Comparison of ENCODE assay signal across 8 mouse cellular contexts in the genomic region with DNA sequence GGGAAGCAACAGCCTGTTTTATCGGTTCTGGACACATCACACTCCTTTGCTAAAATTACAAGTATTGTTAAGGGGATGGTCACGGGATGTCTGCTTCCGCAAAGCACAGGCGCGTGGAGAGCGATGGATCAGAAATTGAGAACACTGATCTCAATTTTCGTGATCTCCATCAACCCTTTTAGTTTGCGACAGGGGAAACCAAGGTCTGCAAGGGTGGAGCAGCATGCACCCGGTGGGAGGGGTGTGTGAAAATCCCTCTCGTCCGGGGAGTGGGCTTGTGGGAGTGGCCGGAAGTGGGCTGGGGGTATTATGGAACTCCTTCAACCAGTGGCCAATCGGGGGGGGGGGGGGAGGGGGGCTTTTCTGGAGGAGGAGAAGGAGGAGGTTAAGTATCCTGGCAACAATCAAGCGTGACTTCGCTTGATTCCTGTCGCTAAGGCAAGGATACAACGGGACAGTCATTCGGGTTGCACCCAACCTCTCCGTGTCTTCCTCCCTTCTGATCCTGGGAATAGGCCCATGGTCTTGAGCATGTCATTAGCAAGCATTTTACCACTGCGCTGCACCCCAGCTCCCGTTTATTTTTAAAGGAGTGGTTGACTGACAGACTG. TPM values are rescaled to one million over a fixed set of nuclear protein-coding genes. Genes with fewer than 3 reads are reported as not detected.
DNase-seq lines count a peak whose midpoint lies in the region; ATAC-seq lines count a peak whose summit lies in the region.

No protein-coding gene starts in this region.

- ATAC-seq in megakaryocyte, adult 5-6 weeks (ENCODE audit: poor library complexity, severe bottlenecking) = peak; percentile 25; the same call in 1 of the 2 replicates
- ATAC-seq in erythroid progenitor cell, adult 5-6 weeks (replicated peaks; ENCODE audit: low FRiP score, poor library complexity, severe bottlenecking) = no peak

- no peaks in the 10 kb centered on the region for H3K27me3 ChIP-seq in splenic B cell, adult 2 months (ENCODE audit: control insufficient read depth, insufficient read depth, low read length, poor library complexity, severe bottlenecking)

- H3K36me3 ChIP-seq in splenic B cell, adult 2 months (ENCODE audit: control insufficient read depth, insufficient read depth, low read length, poor library complexity, severe bottlenecking) = no peaks in the 10 kb centered on the region

- DNase-seq in thymus, postnatal 0 days (ENCODE audit: low spot score) = peak; percentile 18
- DNase-seq in thymus, adult 18-20 months = no peak
- peak; percentile 29 for DNase-seq in cerebellum, adult 9-10 months
- peak; percentile 31 to 38 for DNase-seq in frontal cortex, postnatal 10 days (ENCODE audit: low spot score in 2 of 2)
- peak; percentile 44 to 61 for DNase-seq in layer of hippocampus, postnatal 10 days (ENCODE audit: low spot score in 2 of 2)
- peak; percentile 58 for DNase-seq in splenic B cell, adult 2 months (ENCODE audit: low read depth, low spot score)

RNA-seq across cellular contexts. Expression of a gene that starts 0.7 kb away (rescaled TPM):
- 19.5 and 20.2 TPM in 2 replicates for polyA plus RNA-seq in thymus, postnatal 0 days (2015; fragmentation: Nextera tagmentation; extraction: Ambion mirVana)
- total RNA-seq in layer of hippocampus, postnatal 10 days (2021) = 100 to 1,000 TPM; 123 to 133 TPM
- 126 and 133 TPM in 2 replicates for total RNA-seq in megakaryocyte, adult 5-6 weeks (2015)
- total RNA-seq in megakaryocyte, adult 5-6 weeks (2017) = 114 and 125 TPM in 2 replicates
- total RNA-seq in erythroid progenitor cell, adult 5-6 weeks (2015; ENCODE audit: low replicate concordance) = 9.7 and 21.4 TPM in 2 replicates
- total RNA-seq in erythroid progenitor cell, adult 5-6 weeks (2017; ENCODE audit: low replicate concordance) = 12.0 and 13.5 TPM in 2 replicates

RNA-seq across cellular contexts. Expression of a gene that starts 54.3 kb away (rescaled TPM):
- polyA plus RNA-seq in thymus, postnatal 0 days (2015; fragmentation: Nextera tagmentation; extraction: Ambion mirVana) = 674 and 686 TPM in 2 replicates
- 100 to 1,000 TPM; 184 to 186 TPM for total RNA-seq in layer of hippocampus, postnatal 10 days (2021)
- total RNA-seq in megakaryocyte, adult 5-6 weeks (2015) = 179 and 190 TPM in 2 replicates
- total RNA-seq in megakaryocyte, adult 5-6 weeks (2017) = 242 and 272 TPM in 2 replicates
- 276 and 309 TPM in 2 replicates for total RNA-seq in erythroid progenitor cell, adult 5-6 weeks (2015; ENCODE audit: low replicate concordance)
- 350 and 420 TPM in 2 replicates for total RNA-seq in erythroid progenitor cell, adult 5-6 weeks (2017; ENCODE audit: low replicate concordance)

RNA-seq across cellular contexts. Expression of a gene that starts 54.7 kb away (rescaled TPM):
- 1,688 and 1,855 TPM in 2 replicates for polyA plus RNA-seq in thymus, postnatal 0 days (2015; fragmentation: Nextera tagmentation; extraction: Ambion mirVana)
- 100 to 1,000 TPM; 703 to 723 TPM for total RNA-seq in layer of hippocampus, postnatal 10 days (2021)
- 1,149 and 1,154 TPM in 2 replicates for total RNA-seq in megakaryocyte, adult 5-6 weeks (2015)
- 1,039 and 1,264 TPM in 2 replicates for total RNA-seq in megakaryocyte, adult 5-6 weeks (2017)
- 1,450 and 1,811 TPM in 2 replicates for total RNA-seq in erythroid progenitor cell, adult 5-6 weeks (2015; ENCODE audit: low replicate concordance)
- 1,487 and 2,530 TPM in 2 replicates for total RNA-seq in erythroid progenitor cell, adult 5-6 weeks (2017; ENCODE audit: low replicate concordance)

Comparison
In these comparisons a context has a peak if more than half of its experiments do, and no peak if none do; other contexts are left out.
1. DNase-seq: peak in thymus, postnatal 0 days (single experiment), cerebellum, adult 9-10 months (single experiment), frontal cortex, postnatal 10 days (2 of 2), layer of hippocampus, postnatal 10 days (2 of 2) and splenic B cell, adult 2 months (single experiment); none in thymus, adult 18-20 months (0 of 2).
2. RNA of a gene that starts 0.7 kb away (total RNA-seq): 123 to 133 TPM in layer of hippocampus, postnatal 10 days and 114 to 133 TPM in megakaryocyte, adult 5-6 weeks; 9.7 to 21.4 TPM in erythroid progenitor cell, adult 5-6 weeks; every median in the first group is over 4 times any median in the second.